Mouse (Mus musculus): Measurements from ENCODE around the gene Asb16. TPM values are rescaled to one million over a fixed set of nuclear protein-coding genes. Genes with fewer than 3 reads are reported as not detected.

The Asb16 gene
- polyA plus RNA-seq, 1 experiment from 2014 or later, result 0.05 TPM

DNA sequence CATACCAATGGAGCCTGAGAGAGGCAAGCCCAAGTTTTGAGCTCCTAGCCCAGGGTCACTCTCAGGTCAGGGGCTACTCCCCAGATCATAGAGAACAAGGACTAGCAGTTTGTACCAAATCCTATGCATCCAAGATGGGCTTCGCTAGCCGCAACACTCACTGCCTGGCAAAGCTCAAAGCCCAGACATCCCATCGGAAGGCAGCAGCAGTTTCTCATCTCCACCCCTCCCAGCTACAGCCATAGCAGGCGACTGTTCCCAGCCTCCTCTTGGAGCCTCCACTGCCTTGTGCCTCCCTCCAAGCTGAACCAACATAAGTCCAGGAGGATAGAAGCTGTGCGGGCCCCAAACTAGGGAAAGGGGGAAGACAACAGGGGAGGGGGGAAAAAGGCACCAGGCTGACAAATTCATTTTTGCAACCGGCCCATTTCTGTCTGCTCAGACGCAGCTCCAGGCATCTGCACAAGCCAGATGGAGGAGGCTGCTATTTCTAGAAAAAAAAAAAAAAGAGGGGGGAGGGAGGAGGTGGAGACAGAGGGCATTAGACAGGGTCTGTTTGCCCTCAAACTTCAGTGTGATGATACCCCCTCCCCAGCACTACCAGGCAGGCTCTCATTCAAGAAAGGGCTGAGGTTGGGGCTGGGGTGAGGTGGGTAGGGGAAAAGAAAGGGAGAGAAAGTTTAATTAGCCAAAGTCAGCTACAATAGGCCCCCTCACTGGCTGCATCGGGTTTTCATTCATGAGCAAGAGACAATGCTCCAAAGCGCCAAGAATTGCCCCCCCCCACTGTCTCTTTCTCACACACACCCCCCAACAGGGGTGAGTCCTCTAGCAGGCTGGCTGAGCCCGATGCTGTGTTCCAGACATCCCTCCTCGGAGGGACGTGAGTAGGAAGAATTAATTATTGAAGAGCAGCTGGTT, 41.0 kb upstream of the Asb16 start:
- Histone ChIP-seq H3K9me3 (replicated peaks) (no peaks in the 10 kb centered on the region), H3K4me1 (peaks cover 79% of the 10 kb centered on the region), H3K36me3 (peaks cover 6% of the 10 kb centered on the region; the same call in 1 of the 2 replicates), H3K4me3 (peak overlapping the region; percentile 90), H3K27me3 (ENCODE audit: low read depth, poor library complexity, severe bottlenecking) (peaks cover 35% of the 10 kb centered on the region), H3K27ac (replicated peaks) (peak overlapping the region; percentile 94)
- WGBS, result 17% methylated on average over 12 of the region's 12 CpGs
- DNase-seq (ENCODE audit: low spot score), result peak; percentile 46

DNA sequence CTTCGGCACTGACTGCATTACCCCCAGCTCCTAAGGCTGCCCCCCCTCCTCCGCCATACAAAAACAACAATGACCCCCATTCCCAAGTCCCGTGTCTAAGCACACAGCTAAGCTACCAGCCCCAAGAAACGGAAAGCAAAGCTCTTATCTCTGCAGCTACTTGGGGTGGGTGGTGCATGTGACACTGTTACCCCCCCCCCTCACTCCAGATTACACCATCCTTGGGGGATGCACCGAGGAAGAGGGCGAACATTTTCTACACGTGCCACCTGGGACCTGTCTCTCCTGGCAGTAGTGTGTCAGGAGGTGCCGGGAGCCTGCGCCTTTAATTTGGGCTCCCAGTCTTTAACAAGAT, 40.4 kb upstream of the Asb16 start:
- Histone ChIP-seq H3K4me3 (peak overlapping the region; percentile 90), H3K4me1 (peaks cover 74% of the 10 kb centered on the region), H3K27ac (replicated peaks) (peak overlapping the region; percentile 94), H3K27me3 (ENCODE audit: low read depth, poor library complexity, severe bottlenecking) (peaks cover 35% of the 10 kb centered on the region), H3K36me3 (peaks cover 6% of the 10 kb centered on the region; the same call in 1 of the 2 replicates), H3K9me3 (replicated peaks) (no peaks in the 10 kb centered on the region)
- DNase-seq (ENCODE audit: low spot score), result no peak
- WGBS, result 23% methylated on average over 9 of the region's 9 CpGs

DNA sequence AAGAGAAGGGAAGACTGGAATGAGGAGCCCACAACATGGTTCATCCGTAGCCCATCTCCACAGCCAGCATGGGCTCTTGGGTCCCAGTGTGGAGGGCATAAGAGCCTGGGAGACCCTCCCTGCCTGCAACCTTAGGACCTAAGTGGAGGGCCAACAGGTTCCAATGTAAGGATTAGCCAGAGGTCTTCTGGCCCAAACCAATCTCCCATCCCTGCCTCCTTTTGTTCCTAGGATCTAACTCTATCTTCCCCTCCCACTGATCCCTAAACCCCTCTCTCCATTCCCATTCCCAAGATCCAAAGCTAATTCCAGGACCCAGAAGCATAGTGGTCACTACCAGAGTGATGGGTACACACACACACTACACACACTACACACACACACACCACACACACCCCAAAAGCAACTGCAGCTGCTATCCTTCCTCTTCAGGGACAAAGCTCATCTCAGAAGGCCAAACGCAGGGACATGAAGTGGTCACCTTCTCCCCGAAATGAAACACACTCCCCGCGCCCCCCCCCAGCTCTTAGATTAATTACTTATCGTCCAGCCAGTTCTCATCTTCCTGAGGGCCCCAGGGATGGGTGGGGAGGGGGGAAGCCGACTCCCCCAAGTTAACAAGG, 39.8 kb upstream of the Asb16 start:
- Histone ChIP-seq H3K4me3 (peak overlapping the region; percentile 90), H3K36me3 (peaks cover 6% of the 10 kb centered on the region; the same call in 1 of the 2 replicates), H3K4me1 (peaks cover 68% of the 10 kb centered on the region), H3K27me3 (ENCODE audit: low read depth, poor library complexity, severe bottlenecking) (peaks cover 35% of the 10 kb centered on the region), H3K9me3 (replicated peaks) (no peaks in the 10 kb centered on the region), H3K27ac (replicated peaks) (peak overlapping the region; percentile 94)
- WGBS, result 13% methylated on average over 7 of the region's 7 CpGs
- no peak for DNase-seq (ENCODE audit: low spot score)

DNA sequence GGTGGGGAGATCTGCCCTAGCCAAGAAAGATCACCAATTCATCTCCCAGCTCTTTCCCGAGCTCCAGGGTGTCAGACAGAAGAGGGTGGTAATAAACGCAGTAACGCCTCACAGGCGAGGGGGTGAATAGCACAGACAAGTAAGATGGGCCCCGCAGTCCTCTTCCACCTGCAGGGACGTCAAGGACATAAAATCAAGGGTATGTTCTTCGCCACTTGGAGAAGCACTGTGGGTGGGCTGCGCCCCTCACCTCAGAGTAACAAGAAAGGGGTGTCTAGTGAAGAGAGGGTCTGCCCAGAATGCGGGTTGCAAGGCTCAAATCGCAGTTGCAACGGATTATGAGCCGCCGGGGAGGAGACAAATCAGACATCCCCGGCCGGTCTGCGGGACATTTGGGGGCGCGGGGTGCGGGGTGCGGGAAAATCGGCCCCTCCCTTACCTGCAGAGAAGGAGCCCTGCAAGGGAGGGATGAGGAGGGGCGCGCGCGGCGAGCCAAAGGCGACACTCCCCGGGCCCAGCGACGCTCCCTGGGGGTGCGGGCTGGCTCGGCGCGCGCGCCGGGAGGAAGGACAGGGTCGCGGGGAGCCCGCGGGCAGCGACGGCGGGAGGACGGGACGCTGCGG, 39.1 kb upstream of the Asb16 start:
- Histone ChIP-seq H3K27me3 (ENCODE audit: low read depth, poor library complexity, severe bottlenecking) (peaks cover 28% of the 10 kb centered on the region), H3K27ac (replicated peaks) (peak overlapping the region; percentile 94), H3K9me3 (replicated peaks) (no peaks in the 10 kb centered on the region), H3K4me3 (peak overlapping the region; percentile 90), H3K4me1 (peaks cover 61% of the 10 kb centered on the region), H3K36me3 (0 out of 2 replicates have a peak, but pooled peaks cover under 1% of the 10 kb centered on the region)
- DNase-seq (ENCODE audit: low spot score), result peak; percentile 48
- under 1% methylated on average over 47 of the region's 47 CpGs for WGBS

DNA sequence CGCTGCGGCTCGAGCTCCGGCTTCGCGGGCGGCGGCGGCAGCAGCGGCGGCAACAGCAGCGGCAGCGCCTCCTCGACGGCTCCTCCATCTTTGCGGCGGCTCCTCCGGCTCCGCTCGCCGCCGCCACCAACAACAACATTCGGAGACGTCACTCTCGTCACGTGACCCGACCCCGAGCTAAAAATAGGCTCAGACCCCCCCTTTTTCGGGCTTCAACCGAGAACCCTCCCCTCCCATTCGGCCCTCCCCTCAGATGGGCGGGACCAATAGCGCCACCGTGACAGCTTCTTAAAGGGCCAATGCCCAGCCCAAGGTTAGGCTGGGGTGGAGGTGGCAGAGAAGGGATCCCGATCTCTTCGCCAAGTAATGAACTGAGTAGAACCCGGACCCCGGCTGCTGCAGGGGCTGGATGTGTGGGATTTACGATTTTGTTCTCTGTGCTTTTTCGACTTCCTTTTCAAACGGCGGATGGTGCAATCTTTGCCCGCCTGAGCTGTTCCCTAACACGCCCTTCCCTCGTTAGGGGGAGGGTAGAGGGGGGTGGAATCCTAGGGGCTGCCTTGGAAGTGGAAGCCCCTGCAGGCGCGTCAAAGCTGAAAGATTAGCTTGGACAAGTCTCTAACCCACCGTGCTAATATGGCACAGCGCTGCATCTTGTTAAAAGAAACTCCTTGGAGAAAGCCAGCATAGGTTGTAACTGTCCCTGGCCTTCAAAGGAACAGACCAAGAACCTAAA, 38.4 kb upstream of the Asb16 start, which contains the start of gene Hdac5:
Gene Hdac5 (minus strand): TSS at position 161 of the 736 bp plus-strand sequence.
- peaks cover 54% of the 10 kb centered on the region for H3K4me1 ChIP-seq
- under 1% methylated on average over 49 of the region's 49 CpGs for WGBS
- peaks cover 25% of the 10 kb centered on the region for H3K27me3 ChIP-seq (ENCODE audit: low read depth, poor library complexity, severe bottlenecking)

DNA sequence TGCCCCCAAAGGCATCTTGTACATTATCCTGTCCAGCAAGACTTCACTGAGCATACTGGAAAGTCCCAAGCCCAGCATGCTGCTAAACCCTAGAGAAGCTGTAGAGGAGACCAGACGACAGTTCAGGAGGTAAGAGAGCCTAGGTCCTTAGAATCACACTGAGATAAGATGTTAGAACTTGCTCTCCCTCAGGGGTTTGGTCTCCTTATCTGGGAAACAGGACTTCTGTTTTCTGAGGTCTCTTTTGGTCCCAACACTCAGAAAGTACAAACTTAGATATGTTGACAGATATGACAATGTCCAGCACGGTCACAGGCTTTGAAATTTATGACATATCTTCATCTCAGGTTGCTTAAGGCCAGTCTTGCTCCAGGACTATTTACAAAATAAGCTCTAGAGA, 32.5 kb upstream of the Asb16 start:
- H3K27ac ChIP-seq (replicated peaks), result no peak overlapping the region
- no peaks in the 10 kb centered on the region for H3K27me3 ChIP-seq (ENCODE audit: low read depth, poor library complexity, severe bottlenecking)
- DNase-seq (ENCODE audit: low spot score), result no peak
- peaks cover 8% of the 10 kb centered on the region for H3K4me1 ChIP-seq
- H3K36me3 ChIP-seq, result no peaks in the 10 kb centered on the region
- H3K9me3 ChIP-seq (replicated peaks), result no peaks in the 10 kb centered on the region
- WGBS, result 79% methylated on average over 2 of the region's 2 CpGs
- no peak overlapping the region for H3K4me3 ChIP-seq

More for the DNA sequence above, 38.4 kb upstream of the Asb16 start, which contains the start of gene Hdac5:
- peak within 1 kb of the TSS; percentile 90 for H3K4me3 ChIP-seq
- no peaks in the 10 kb centered on the region for H3K9me3 ChIP-seq (replicated peaks)
- no peaks in the 10 kb centered on the region for H3K36me3 ChIP-seq
- peak within 1 kb of the TSS; percentile 94 for H3K27ac ChIP-seq (replicated peaks)
- peak; percentile 97 for DNase-seq (ENCODE audit: low spot score)

DNA sequence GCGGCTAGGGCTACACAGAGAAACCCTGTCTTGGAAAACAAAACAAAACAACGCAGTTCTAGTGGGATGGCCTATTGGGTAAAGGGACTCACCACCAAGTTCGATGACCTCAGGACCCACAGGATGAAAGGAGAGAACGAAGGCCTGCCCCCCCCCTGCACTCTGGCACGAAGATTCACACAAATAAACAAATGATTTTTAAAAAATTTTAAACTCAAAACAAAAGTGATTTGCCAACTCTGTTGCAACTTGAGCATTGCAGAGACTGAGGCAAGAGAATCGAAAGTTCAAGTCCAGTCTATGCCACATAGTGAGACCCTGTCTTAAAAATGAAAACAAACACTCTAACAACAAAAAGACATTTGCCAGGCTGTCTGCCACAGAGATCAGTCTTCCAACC, 27.9 kb upstream of the Asb16 start:
- WGBS, result 88% methylated on average over 6 of the region's 6 CpGs
- no peak overlapping the region for H3K4me3 ChIP-seq
- H3K9me3 ChIP-seq (replicated peaks), result peaks cover 4% of the 10 kb centered on the region; the same call in 1 of the 2 replicates
- H3K27ac ChIP-seq (replicated peaks), result no peak overlapping the region
- H3K27me3 ChIP-seq (ENCODE audit: low read depth, poor library complexity, severe bottlenecking), result peaks cover 8% of the 10 kb centered on the region
- peaks cover 21% of the 10 kb centered on the region for H3K4me1 ChIP-seq
- H3K36me3 ChIP-seq, result no peaks in the 10 kb centered on the region
- DNase-seq (ENCODE audit: low spot score), result no peak

DNA sequence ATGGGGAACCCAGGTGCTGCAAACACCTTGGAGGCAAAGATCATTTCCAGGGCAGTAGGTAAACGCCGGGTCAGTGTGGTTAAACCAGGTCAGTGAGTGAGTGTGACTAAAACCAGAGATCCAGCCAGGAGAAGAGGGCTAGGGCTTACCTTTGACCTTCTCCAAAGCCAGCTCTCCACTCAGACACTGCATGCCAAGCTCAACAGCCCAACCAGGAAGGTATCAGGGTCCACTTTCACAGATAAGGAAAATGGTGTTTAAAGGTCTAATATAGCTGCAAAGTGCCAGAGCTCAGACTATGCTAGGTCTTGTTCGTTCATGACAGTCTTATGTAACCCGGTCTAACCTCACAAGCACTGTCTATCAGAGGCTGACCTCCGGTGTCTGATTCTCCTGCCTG, 27.3 kb upstream of the Asb16 start:
- Histone ChIP-seq H3K36me3 (no peaks in the 10 kb centered on the region), H3K27me3 (ENCODE audit: low read depth, poor library complexity, severe bottlenecking) (peaks cover 13% of the 10 kb centered on the region), H3K4me1 (peaks cover 25% of the 10 kb centered on the region), H3K9me3 (replicated peaks) (peaks cover 4% of the 10 kb centered on the region; the same call in 1 of the 2 replicates), H3K27ac (replicated peaks) (no peak overlapping the region), H3K4me3 (no peak overlapping the region)
- 88% methylated on average over 5 of the region's 5 CpGs for WGBS
- DNase-seq (ENCODE audit: low spot score), result no peak

DNA sequence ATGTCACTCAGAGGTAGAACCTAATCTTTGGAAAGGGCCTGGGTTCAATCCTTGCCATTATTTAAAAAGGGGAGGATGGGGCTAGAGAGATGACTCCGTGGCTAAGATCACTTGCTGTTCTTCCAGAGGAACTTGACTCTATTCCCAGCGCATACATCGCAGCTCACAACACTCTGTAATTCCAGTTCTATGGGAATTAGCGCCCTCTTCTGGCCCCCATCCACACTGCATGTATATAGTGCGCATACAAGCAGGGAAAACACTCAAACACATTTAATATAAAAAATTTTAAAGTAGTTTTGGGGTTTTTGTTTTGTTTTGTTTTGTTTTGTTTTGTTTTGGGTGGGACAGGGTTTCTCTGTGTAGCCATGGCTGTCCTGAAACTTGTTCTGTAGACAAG, 26.7 kb upstream of the Asb16 start:
- H3K4me3 ChIP-seq, result no peak overlapping the region
- H3K27me3 ChIP-seq (ENCODE audit: low read depth, poor library complexity, severe bottlenecking), result peaks cover 13% of the 10 kb centered on the region
- WGBS, result 55% methylated on average over 5 of the region's 5 CpGs
- H3K36me3 ChIP-seq, result no peaks in the 10 kb centered on the region
- peaks cover 20% of the 10 kb centered on the region for H3K4me1 ChIP-seq
- peaks cover 4% of the 10 kb centered on the region; the same call in 1 of the 2 replicates for H3K9me3 ChIP-seq (replicated peaks)
- DNase-seq (ENCODE audit: low spot score), result no peak
- H3K27ac ChIP-seq (replicated peaks), result no peak overlapping the region

DNA sequence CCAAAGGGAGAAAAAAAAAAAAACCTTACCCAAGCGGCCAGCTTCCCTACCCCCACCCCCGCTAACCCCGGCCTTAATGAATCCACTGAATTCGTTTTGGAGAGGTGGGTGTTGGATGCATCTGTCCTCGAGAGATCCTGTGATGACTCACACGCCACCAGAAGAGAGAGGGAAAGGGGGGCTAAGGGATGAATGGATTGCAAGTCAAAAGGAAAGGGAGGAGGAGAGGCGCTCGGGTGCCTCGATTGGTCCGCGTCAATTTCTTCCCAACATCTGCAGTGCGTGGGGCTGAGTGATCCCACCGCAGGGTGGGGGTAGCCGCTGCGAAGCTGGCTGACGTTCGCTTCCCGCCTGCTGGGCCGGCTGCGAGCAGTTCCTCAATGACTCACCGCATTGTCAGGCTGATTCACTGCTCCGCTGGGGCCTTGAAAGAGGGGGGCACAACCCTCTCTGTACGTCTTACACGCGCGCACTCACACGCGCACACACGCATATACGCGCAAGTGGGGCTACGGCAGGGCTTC, 23.6 kb upstream of the Asb16 start:
- Histone ChIP-seq H3K27me3 (ENCODE audit: low read depth, poor library complexity, severe bottlenecking) (peaks cover 13% of the 10 kb centered on the region), H3K4me3 (peak overlapping the region; percentile 54), H3K9me3 (replicated peaks) (peaks cover 4% of the 10 kb centered on the region; the same call in 1 of the 2 replicates), H3K27ac (replicated peaks) (peak overlapping the region; percentile 81), H3K36me3 (no peaks in the 10 kb centered on the region), H3K4me1 (peaks cover 33% of the 10 kb centered on the region)
- 3% methylated on average over 32 of the region's 32 CpGs for WGBS
- peak; percentile 59 for DNase-seq (ENCODE audit: low spot score)

DNA sequence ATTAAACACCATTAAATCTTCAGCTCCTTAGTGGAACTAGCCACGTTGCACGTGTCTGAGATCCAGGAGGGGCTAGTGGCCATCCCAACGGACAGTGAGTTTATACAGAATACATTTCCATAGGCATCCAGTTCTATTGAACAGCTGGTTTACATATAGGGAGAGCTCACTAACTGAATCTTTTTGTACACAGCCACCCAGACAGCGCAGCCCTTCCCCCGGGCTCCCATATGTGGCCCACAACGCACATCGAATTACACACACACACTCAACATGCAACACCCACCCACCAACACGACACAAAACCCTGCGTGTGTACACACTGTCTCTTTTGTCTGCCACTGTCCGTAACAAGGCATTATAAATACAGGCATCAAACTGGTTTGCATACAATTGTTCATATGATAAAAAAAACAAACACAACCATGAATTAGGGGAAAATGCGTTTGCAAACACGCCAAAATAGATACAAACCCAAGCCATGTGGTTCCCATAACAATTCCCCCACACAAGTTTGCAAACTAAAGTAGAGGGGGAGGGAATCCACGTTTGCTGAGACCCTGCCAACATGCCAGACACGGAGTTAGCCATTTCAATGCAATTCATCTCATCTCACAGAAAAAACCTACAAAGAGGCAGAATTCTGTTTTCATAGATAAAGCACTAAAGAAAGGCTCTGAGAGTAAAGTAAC, 22.8 kb upstream of the Asb16 start:
- WGBS, result 67% methylated on average over 14 of the region's 14 CpGs
- Histone ChIP-seq H3K4me1 (peaks cover 33% of the 10 kb centered on the region), H3K4me3 (peak overlapping the region; percentile 54), H3K27me3 (ENCODE audit: low read depth, poor library complexity, severe bottlenecking) (peaks cover 13% of the 10 kb centered on the region), H3K36me3 (peaks cover 3% of the 10 kb centered on the region), H3K27ac (replicated peaks) (peak overlapping the region; percentile 81), H3K9me3 (replicated peaks) (peaks cover 4% of the 10 kb centered on the region; the same call in 1 of the 2 replicates)
- DNase-seq (ENCODE audit: low spot score), result no peak
